Mouse (Mus musculus): ENCODE measurements around the gene Oprm1.

GRCm38 (mm10) chr10:6842225-6842624, 83.9 kb downstream of the Oprm1 start:
- TF ChIP-seq CTCF (IDR thresholded peaks at IDR 0.05; ENCODE audit: low read depth, low read length): no peak
- TF ChIP-seq GATA1 (IDR thresholded peaks at IDR 0.05; ENCODE audit: borderline replicate concordance, low read length): no peak

All from G1E (cell line).